In genomic region chr5:136688841-136689240, GRCm38 (mm10) we compare ENCODE assay signal across 27 mouse cellular contexts. TPM values are rescaled to one million over a fixed set of nuclear protein-coding genes. Genes with fewer than 3 reads are reported as not detected.
A peak's percentile ranks its signal among the peaks of the same experiment; 100 is the strongest.
DNase-seq lines count a peak whose midpoint lies in the region.
"Had no signal": no experiment of that assay in that cellular context is flagged by ENCODE, and none has a peak within 500 bp of the region (broad histone marks: within the 10 kb centered on the region; RNA-seq: fewer than 3 reads in every experiment).

No protein-coding gene starts in this region.

- intact Hi-C loops in heart, postnatal 10 days (cut with DNase I) = no loop called here

- DNase-seq in adrenal gland, adult 2 months = peak; percentile 13
- no peak for DNase-seq in adrenal gland, adult 8-10 months
- DNase-seq in cerebellum, postnatal 14 days = peak; percentile 51 to 56
- DNase-seq in cerebellum, adult 18-20 months = no peak
- peak; percentile 19 to 26 for DNase-seq in heart, postnatal 10 days
- no peak for DNase-seq in heart, adult 9 months (ENCODE audit: low spot score in 2 of 2)
- DNase-seq in kidney, postnatal 10 days = peak; percentile 41
- DNase-seq in kidney, adult 8-10 months = no peak
- DNase-seq: adrenal gland, postnatal 14 days; adrenal gland, postnatal 36 days; B cell, adult 2 months; cerebellum, adult 11-12 months; cerebellum, adult 8-10 months; cerebellum, adult 9-11 months; cerebellum, postnatal 36 days; forebrain, postnatal 0 days had no signal

RNA-seq across cellular contexts. Expression of gene Myl10, which starts 4.1 kb away (rescaled TPM):
- not detected for total RNA-seq in adrenal gland, adult 2 months (2021)
- not detected in 2 replicates for polyA plus RNA-seq in adrenal gland, adult 2 months (2012; rRNA removed)
- not detected for total RNA-seq in adrenal gland, adult 8-10 months (2022)
- total RNA-seq in heart, postnatal 10 days (2021) = not detected
- total RNA-seq: adrenal gland, adult 18-20 months; adrenal gland, postnatal 14 days; adrenal gland, postnatal 36 days; CH12.LX; forebrain, postnatal 0 days; G1E had no signal
- polyA plus RNA-seq: cortical plate, adult 2 months; embryonic facial prominence, embryonic 10.5 days; embryonic facial prominence, embryonic 12.5 days; embryonic facial prominence, embryonic 14.5 days; forebrain, embryonic 11.5 days; forebrain, embryonic 13.5 days; forebrain, embryonic 15.5 days; forebrain, postnatal 0 days; G1E; Patski had no signal

Comparison
In these comparisons a context has a peak if more than half of its experiments do, and no peak if none do; other contexts are left out.
1. DNase-seq: peak in adrenal gland, adult 2 months (single experiment), cerebellum, postnatal 14 days (2 of 2), heart, postnatal 10 days (2 of 2) and kidney, postnatal 10 days (single experiment); none in adrenal gland, adult 8-10 months (single experiment), cerebellum, adult 18-20 months (0 of 2), heart, adult 9 months (0 of 2) and kidney, adult 8-10 months (0 of 2).